Mouse (Mus musculus) intestine, embryonic 15.5 days (tissue): ENCODE results near the gene Sapcd2. TPM values are rescaled to one million over a fixed set of nuclear protein-coding genes. Genes with fewer than 3 reads are reported as not detected.
A peak's percentile ranks its signal among the peaks of the same experiment; 100 is the strongest.

Experiments
- ATAC-seq: fragments of 200-750 bp; cut with Nextera tagmentation; 2 replicates; pipeline ENCODE4 v1.8.0; 2017; ENCODE audit warnings: moderate TSS enrichment, moderate library complexity
- H3K27ac ChIP-seq: fragments of 300-500 bp; sonication (generic); 2 replicates; pipeline ENCODE4 v1.5.1; 2015; ENCODE audit warnings: mild to moderate bottlenecking, inconsistent platforms
- H3K27me3 ChIP-seq: fragments of 300-500 bp; sonication (generic); replicated peaks from 2 replicates; pipeline ENCODE4 v1.6.1; 2015; ENCODE audit warnings: inconsistent platforms
- H3K36me3 ChIP-seq: fragments of 300-500 bp; sonication (generic); 2 replicates; pipeline ENCODE4 v1.6.1; 2015; ENCODE audit warnings: inconsistent platforms
- H3K4me1 ChIP-seq: fragments of 300-500 bp; sonication (generic); replicated peaks from 2 replicates; pipeline ENCODE4 v1.6.1; 2015; ENCODE audit warnings: inconsistent platforms
- H3K4me2 ChIP-seq: fragments of 300-500 bp; sonication (generic); replicated peaks from 2 replicates; pipeline ENCODE4 v1.6.1; 2015; ENCODE audit warnings: mild to moderate bottlenecking, inconsistent platforms
- H3K4me3 ChIP-seq: fragments of 300-500 bp; sonication (generic); replicated peaks from 2 replicates; pipeline ENCODE4 v1.5.1; 2015; ENCODE audit warnings: inconsistent platforms
- H3K9ac ChIP-seq: fragments of 300-500 bp; sonication (generic); 2 replicates; pipeline ENCODE4 v1.6.1; 2015; ENCODE audit warnings: inconsistent platforms
- H3K9me3 ChIP-seq: fragments of 300-500 bp; sonication (generic); 2 replicates; pipeline ENCODE4 v1.6.1; 2016; ENCODE audit warnings: inconsistent platforms
- WGBS: fragments of 180-500 bp; shearing (Covaris S2); methylation state at CpG from one replicate; pipeline ENCODE4 v1.1.7; 2015; 5-methylcytosine and 5-hydroxymethylcytosine counted together
- polyA plus RNA-seq: library from polyadenylated mRNA; unstranded; fragments of >200 nt; fragmentation: Nextera tagmentation; extraction: Ambion mirVana; gene quantifications from 2 replicates; pipeline ENCODE4 v1.2.1, GENCODE M21; 2015

The Sapcd2 gene
- 46.8 and 48.8 TPM in 2 replicates for polyA plus RNA-seq

GRCm38 (mm10) chr2:25371764-25372643 lies at the start of gene Sapcd2:
TSS of gene Sapcd2 (plus strand) at chr2:25372321.
- H3K9me3 ChIP-seq: no peaks in the 10 kb centered on the region
- WGBS: under 1% methylated on average over 65 of the region's 65 CpGs
- ATAC-seq: peak; percentile 91
- peak within 1 kb of the TSS; percentile 80 for H3K4me3 ChIP-seq
- peak within 1 kb of the TSS; percentile 89 for H3K27ac ChIP-seq
- H3K27me3 ChIP-seq: no peaks in the 10 kb centered on the region
- no peaks in the 10 kb centered on the region for H3K36me3 ChIP-seq
- H3K9ac ChIP-seq: peak within 1 kb of the TSS; percentile 73
- peak within 1 kb of the TSS; percentile 96 for H3K4me2 ChIP-seq
- H3K4me1 ChIP-seq: peaks cover 30% of the 10 kb centered on the region

DNA sequence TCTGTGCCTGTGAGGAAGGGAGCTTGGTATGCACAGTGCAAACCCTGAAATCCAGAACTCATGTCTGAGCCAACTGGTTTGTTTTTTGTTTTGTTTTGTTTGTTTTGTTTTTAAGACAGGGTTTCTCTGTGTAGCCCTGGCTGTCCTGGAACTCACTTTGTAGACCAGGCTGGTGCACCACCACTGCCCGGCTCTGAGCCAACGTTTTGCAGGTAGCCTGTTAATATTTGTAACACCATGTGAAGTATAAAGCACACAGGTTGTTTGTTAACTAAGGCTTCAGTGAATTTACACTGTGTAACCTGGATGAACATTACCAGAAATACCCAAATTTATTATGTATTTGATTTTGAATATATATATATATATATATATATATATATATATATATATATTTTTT lies 46.1 kb upstream of the Sapcd2 start:
- WGBS: 72% methylated on average over 2 of the region's 2 CpGs
- no peak for ATAC-seq
- Histone ChIP-seq H3K4me3 (no peak overlapping the region), H3K36me3 (no peaks in the 10 kb centered on the region), H3K27ac (no peak overlapping the region), H3K9ac (no peak overlapping the region), H3K9me3 (no peaks in the 10 kb centered on the region), H3K4me2 (no peak overlapping the region), H3K27me3 (no peaks in the 10 kb centered on the region), H3K4me1 (no peaks in the 10 kb centered on the region)

DNA sequence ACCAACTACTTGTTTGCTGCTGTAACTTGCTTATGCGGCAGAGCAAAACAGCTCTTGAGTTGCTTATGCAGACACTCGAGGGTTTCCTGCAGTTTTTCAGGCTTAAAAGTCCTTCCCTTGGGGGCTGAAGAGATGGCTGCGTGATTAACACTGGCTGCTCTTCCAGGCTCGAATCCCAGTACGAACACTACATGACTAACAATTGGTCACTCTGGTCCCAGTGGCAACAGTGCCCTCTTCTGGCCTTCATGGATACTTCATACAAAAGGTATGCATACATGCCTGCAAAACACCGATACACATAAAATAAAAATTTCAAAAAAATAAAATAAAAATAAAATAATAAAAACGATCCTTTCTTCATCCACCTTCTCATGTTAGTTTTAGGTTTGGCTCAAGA lies 43.7 kb upstream of the Sapcd2 start:
- no peak overlapping the region for H3K4me2 ChIP-seq
- no peak for ATAC-seq
- H3K27me3 ChIP-seq: no peaks in the 10 kb centered on the region
- peaks cover 8% of the 10 kb centered on the region for H3K4me1 ChIP-seq
- H3K27ac ChIP-seq: no peak overlapping the region
- no peaks in the 10 kb centered on the region for H3K9me3 ChIP-seq
- H3K9ac ChIP-seq: no peak overlapping the region
- 40% methylated on average over 7 of the region's 7 CpGs for WGBS
- no peak overlapping the region for H3K4me3 ChIP-seq
- no peaks in the 10 kb centered on the region for H3K36me3 ChIP-seq

GRCm38 (mm10) chr2:25331470-25331869 lies 40.7 kb upstream of the Sapcd2 start:
- no peak for ATAC-seq
- Histone ChIP-seq H3K27ac (no peak overlapping the region), H3K4me2 (peak overlapping the region; percentile 64), H3K4me1 (peaks cover 10% of the 10 kb centered on the region), H3K27me3 (no peaks in the 10 kb centered on the region), H3K4me3 (peak overlapping the region; percentile 89), H3K36me3 (peaks cover 15% of the 10 kb centered on the region), H3K9ac (peak overlapping the region; percentile 96), H3K9me3 (no peaks in the 10 kb centered on the region)
- WGBS: 56% methylated on average over 9 of the region's 9 CpGs

DNA sequence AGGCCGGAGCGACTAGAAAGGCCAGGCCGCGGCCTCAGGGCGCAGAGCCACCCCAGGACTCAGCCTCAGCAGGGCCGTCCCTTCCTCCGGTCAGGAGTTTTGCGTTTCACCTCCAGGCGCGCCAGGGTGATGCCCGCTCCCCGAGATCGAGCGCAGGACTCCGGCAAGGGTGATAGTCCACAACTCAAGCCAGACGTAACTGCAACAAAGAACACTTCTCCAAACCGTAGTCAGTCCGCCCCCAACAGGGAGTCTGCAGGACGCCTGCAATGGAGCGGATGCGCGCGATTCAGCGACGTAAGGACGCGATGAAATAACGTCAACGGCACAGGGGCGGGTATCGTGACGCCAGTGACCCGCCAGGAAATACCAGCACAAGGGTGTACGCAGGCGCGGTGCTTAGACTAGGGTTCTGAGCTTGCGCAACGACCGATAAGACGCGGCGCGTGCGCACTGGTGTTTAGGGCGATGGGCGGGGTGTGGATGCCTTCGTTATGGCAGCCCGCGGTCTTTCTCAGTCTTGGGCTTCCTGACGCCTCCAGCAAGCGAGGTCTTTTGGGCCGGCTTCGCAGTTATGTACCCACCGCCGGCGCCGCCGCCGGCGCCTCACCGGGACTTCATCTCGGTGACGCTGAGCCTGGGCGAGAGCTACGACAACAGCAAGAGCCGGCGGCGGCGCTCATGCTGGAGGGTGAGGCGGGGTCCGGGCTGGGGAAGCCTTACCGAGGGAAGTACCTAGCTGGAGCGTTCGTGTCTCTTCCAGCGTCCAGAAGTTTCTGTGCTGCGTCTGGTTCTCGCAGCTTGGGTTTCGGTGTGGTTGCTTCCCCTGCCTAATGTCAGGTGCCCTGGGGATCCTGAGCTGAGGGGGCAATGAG lies 39.6 kb upstream of the Sapcd2 start, which contains the start of gene Man1b1:
TSS of gene Man1b1 (plus strand) at position 53 of the 875 bp plus-strand sequence.
- Histone ChIP-seq H3K9ac (peak within 1 kb of the TSS; percentile 96), H3K36me3 (peaks cover 16% of the 10 kb centered on the region), H3K9me3 (no peaks in the 10 kb centered on the region), H3K4me3 (peak within 1 kb of the TSS; percentile 89), H3K4me1 (peaks cover 10% of the 10 kb centered on the region), H3K27ac (peak within 1 kb of the TSS; percentile 87), H3K4me2 (peak within 1 kb of the TSS; percentile 88), H3K27me3 (no peaks in the 10 kb centered on the region)
- WGBS: under 1% methylated on average over 78 of the region's 78 CpGs
- ATAC-seq: peak; percentile 98

DNA sequence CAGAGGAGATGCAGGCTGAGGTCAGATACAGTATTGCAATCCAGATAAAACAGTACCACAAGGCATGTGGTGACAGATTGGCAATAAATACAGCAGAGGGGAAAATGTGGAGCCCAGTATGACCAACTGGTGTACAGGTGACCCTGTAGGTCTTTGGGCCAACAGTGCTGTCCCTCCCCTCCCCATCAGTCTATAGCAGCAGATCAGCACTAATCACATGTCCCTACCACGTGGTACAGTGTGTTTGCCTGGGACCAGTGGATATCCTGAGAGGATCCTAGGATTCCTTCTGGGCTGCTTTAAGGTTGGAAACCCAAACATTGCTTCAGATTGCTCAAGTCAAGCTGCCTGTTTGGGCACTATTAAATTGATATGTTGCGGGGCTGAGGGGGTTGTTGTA lies 38.6 kb upstream of the Sapcd2 start:
- Histone ChIP-seq H3K9me3 (no peaks in the 10 kb centered on the region), H3K36me3 (peaks cover 25% of the 10 kb centered on the region), H3K4me2 (peak overlapping the region; percentile 88), H3K27me3 (no peaks in the 10 kb centered on the region), H3K9ac (peak overlapping the region; percentile 83; the same call in 1 of the 2 replicates), H3K4me3 (peak overlapping the region; percentile 89), H3K27ac (no peak overlapping the region), H3K4me1 (peaks cover 10% of the 10 kb centered on the region)
- whole genome bisulfite sequencing: 83% methylated on average over 2 of the region's 2 CpGs
- ATAC-seq: no peak

DNA sequence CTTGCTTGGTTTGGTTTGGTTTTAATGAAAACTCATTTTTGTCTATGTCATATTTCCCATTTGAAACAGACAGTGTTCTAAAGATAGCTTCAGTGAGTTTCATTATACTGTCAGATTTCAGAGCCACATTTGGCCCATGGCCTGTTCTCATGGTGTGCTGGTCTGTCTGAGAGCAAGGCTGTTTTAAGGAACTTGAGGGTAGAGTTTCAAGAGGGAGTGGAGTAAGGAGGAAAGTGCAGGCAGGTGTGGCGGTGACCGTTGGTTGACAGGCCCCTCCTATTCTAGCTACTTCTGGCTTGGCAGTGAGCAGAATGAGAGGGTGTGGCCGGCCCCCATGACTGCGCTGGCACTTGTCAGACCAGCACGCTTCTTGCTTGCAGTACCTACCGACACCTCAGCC lies 33.8 kb upstream of the Sapcd2 start:
- Histone ChIP-seq H3K9ac (no peak overlapping the region), H3K27ac (no peak overlapping the region), H3K4me2 (no peak overlapping the region), H3K4me1 (peaks cover 3% of the 10 kb centered on the region), H3K4me3 (no peak overlapping the region), H3K36me3 (peaks cover 39% of the 10 kb centered on the region), H3K27me3 (no peaks in the 10 kb centered on the region), H3K9me3 (no peaks in the 10 kb centered on the region)
- WGBS: 84% methylated on average over 6 of the region's 6 CpGs
- ATAC-seq: no peak

GRCm38 (mm10) chr2:25348162-25348561 lies 24.0 kb upstream of the Sapcd2 start:
- peaks cover 81% of the 10 kb centered on the region for H3K36me3 ChIP-seq
- H3K4me2 ChIP-seq: no peak overlapping the region
- no peak overlapping the region for H3K27ac ChIP-seq
- no peaks in the 10 kb centered on the region for H3K9me3 ChIP-seq
- ATAC-seq: no peak
- no peaks in the 10 kb centered on the region for H3K4me1 ChIP-seq
- no peak overlapping the region for H3K4me3 ChIP-seq
- 92% methylated on average over 7 of the region's 7 CpGs for WGBS
- H3K27me3 ChIP-seq: no peaks in the 10 kb centered on the region
- H3K9ac ChIP-seq: no peak overlapping the region

GRCm38 (mm10) chr2:25349499-25349898 lies 22.6 kb upstream of the Sapcd2 start:
- H3K4me2 ChIP-seq: no peak overlapping the region
- 94% methylated on average over 4 of the region's 4 CpGs for WGBS
- ATAC-seq: no peak

GRCm38 (mm10) chr2:25350701-25351100 lies 21.4 kb upstream of the Sapcd2 start:
- H3K36me3 ChIP-seq: peaks cover 58% of the 10 kb centered on the region
- H3K9ac ChIP-seq: no peak overlapping the region
- no peak overlapping the region for H3K4me2 ChIP-seq
- no peak for ATAC-seq
- no peaks in the 10 kb centered on the region for H3K9me3 ChIP-seq
- 91% methylated on average over 3 of the region's 3 CpGs for WGBS
- no peak overlapping the region for H3K27ac ChIP-seq
- peaks cover 12% of the 10 kb centered on the region for H3K4me1 ChIP-seq
- H3K4me3 ChIP-seq: no peak overlapping the region
- H3K27me3 ChIP-seq: no peaks in the 10 kb centered on the region

More at GRCm38 (mm10) chr2:25349499-25349898, 22.6 kb upstream of the Sapcd2 start:
- Histone ChIP-seq H3K4me1 (0 out of 2 replicates have a peak, but pooled peaks cover under 1% of the 10 kb centered on the region), H3K36me3 (peaks cover 70% of the 10 kb centered on the region), H3K9me3 (no peaks in the 10 kb centered on the region), H3K27me3 (no peaks in the 10 kb centered on the region), H3K27ac (no peak overlapping the region), H3K4me3 (no peak overlapping the region), H3K9ac (no peak overlapping the region)

DNA sequence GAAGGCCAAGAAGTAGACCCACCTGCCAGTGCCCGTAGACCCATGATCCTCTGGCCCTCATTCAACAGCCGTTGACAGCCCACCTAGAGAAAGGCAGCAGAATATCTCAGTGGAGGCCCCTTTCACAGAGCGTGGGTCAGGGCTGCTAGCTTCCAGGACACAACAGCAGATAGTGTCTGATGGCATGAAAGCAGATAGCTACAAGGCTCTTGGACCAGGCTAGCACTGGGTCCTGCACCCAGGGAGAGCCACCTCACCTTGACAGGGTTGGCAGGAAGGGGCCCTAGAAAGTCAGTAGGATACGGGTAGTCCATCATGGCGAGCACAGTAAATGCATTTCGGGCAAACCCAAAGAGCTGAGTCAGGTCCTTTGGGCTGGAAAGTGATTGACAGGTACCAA lies 17.9 kb upstream of the Sapcd2 start:
- Histone ChIP-seq H3K4me3 (no peak overlapping the region), H3K27ac (no peak overlapping the region), H3K4me1 (peaks cover 23% of the 10 kb centered on the region), H3K9me3 (no peaks in the 10 kb centered on the region), H3K36me3 (peaks cover 29% of the 10 kb centered on the region), H3K9ac (no peak overlapping the region), H3K4me2 (no peak overlapping the region), H3K27me3 (no peaks in the 10 kb centered on the region)
- 85% methylated on average over 6 of the region's 6 CpGs for WGBS
- no peak for ATAC-seq

DNA sequence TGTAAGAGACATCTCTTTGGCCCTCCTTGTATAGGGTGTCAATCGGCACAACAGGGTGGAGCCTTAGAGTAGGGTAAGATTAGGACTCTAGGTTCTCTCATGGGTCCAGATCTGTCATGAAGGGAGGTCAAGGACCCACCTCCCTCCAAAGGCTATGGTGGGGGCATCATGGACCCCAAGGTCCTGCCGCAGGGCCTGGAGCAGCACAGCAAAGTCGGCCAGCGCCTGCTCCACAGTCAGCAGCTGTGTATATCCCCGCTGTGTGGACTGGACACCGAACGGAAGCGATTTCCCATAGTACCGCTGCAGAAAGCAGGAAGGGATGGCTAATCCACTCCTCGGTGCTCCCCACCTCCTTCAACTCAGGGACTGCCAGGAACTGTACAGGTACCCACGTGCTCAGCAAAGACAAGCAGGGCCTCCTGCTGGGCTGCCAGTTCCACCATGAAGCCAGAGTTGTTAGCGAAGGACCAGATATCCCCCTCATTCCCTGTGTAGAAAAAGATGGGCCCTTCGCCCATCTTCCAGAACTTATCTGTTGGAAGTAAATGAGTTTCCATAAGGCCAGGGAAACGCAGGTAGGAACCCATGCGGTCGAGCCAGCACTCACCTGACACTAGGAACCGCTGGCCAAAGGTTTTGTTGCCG lies 16.6 kb upstream of the Sapcd2 start:
- 37% methylated on average over 18 of the region's 18 CpGs for WGBS
- ATAC-seq: no peak
- Histone ChIP-seq H3K4me2 (peak overlapping the region; percentile 89), H3K9me3 (no peaks in the 10 kb centered on the region), H3K27me3 (no peaks in the 10 kb centered on the region), H3K36me3 (peaks cover 16% of the 10 kb centered on the region), H3K27ac (no peak overlapping the region), H3K4me3 (peak overlapping the region; percentile 51), H3K9ac (peak overlapping the region; percentile 50), H3K4me1 (peaks cover 23% of the 10 kb centered on the region)
